Comparison of ENCODE assay signal across 7 mouse cellular contexts in genomic region chr16:90829894-90830685, GRCm38 (mm10). TPM values are rescaled to one million over a fixed set of nuclear protein-coding genes. Genes with fewer than 3 reads are reported as not detected.
DNase-seq lines count a peak whose midpoint lies in the region; ATAC-seq and TF ChIP-seq lines count a peak whose summit lies in the region.

No protein-coding gene starts in this region.

- H3K4me3 ChIP-seq in embryonic facial prominence, embryonic 14.5 days (ENCODE audit: low read depth, low read length) = peak overlapping the region; percentile 53
- peak overlapping the region; percentile 71 for H3K4me3 ChIP-seq in heart, adult 2 months
- H3K4me3 ChIP-seq in kidney, adult 2 months (ENCODE audit: insufficient read depth, low read depth, low read length) = peak overlapping the region; percentile 61
- H3K4me3 ChIP-seq in limb, embryonic 10.5 days = peak overlapping the region; percentile 61
- H3K4me3 ChIP-seq in midbrain, embryonic 11.5 days (ENCODE audit: low read depth, low read length) = peak overlapping the region; percentile 52

- H3K9ac ChIP-seq in embryonic facial prominence, embryonic 14.5 days (ENCODE audit: low read depth, low read length) = peak overlapping the region; percentile 59
- peak overlapping the region; percentile 54 for H3K9ac ChIP-seq in heart, adult 2 months (ENCODE audit: low read depth, low read length)
- peak overlapping the region; percentile 62 for H3K9ac ChIP-seq in midbrain, embryonic 11.5 days (ENCODE audit: low read length)

- H3K27me3 ChIP-seq in embryonic facial prominence, embryonic 14.5 days (replicated peaks; ENCODE audit: control insufficient read depth, insufficient read depth, low read length) = peaks cover 25% of the 10 kb centered on the region
- no peaks in the 10 kb centered on the region for H3K27me3 ChIP-seq in heart, adult 2 months (ENCODE audit: control insufficient read depth, insufficient read depth, low read length)
- H3K27me3 ChIP-seq in kidney, adult 2 months (replicated peaks; ENCODE audit: control insufficient read depth, insufficient read depth, low read length) = no peaks in the 10 kb centered on the region
- H3K27me3 ChIP-seq in limb, embryonic 10.5 days (ENCODE audit: low read depth, poor library complexity, severe bottlenecking) = peaks cover 79% of the 10 kb centered on the region
- H3K27me3 ChIP-seq in midbrain, embryonic 11.5 days (ENCODE audit: control insufficient read depth, insufficient read depth, low read length) = peaks cover 31% of the 10 kb centered on the region

- under 1% methylated on average over 42 of the region's 45 CpGs for WGBS in embryonic facial prominence, embryonic 14.5 days
- WGBS in heart, adult 2 months = under 1% methylated on average over 45 of the region's 45 CpGs
- WGBS in kidney, adult 2 months = under 1% methylated on average over 45 of the region's 45 CpGs
- 1% methylated on average over 43 of the region's 45 CpGs for WGBS in limb, embryonic 10.5 days
- under 1% methylated on average over 45 of the region's 45 CpGs for WGBS in midbrain, embryonic 11.5 days

- no peak overlapping the region for H3K27ac ChIP-seq in embryonic facial prominence, embryonic 14.5 days (replicated peaks; ENCODE audit: low read depth, low read length)
- H3K27ac ChIP-seq in heart, adult 2 months = peak overlapping the region; percentile 91
- H3K27ac ChIP-seq in kidney, adult 2 months (ENCODE audit: insufficient read depth, low read depth, low read length) = peak overlapping the region; percentile 47; the same call in 1 of the 2 replicates
- H3K27ac ChIP-seq in limb, embryonic 10.5 days = peak overlapping the region; percentile 57
- no peak overlapping the region for H3K27ac ChIP-seq in midbrain, embryonic 11.5 days (ENCODE audit: low read depth, low read length)

- no peak; the same call in none of the 2 replicates for TF ChIP-seq EP300 in heart, adult 2 months (IDR thresholded peaks at IDR 0.05; ENCODE audit: insufficient read depth, low read depth, low read length)

- ATAC-seq in embryonic facial prominence, embryonic 14.5 days (ENCODE audit: low read depth) = peak; percentile 83
- peak; percentile 60 for ATAC-seq in midbrain, embryonic 11.5 days (ENCODE audit: low FRiP score)

- TF ChIP-seq CTCF in heart, adult 2 months (IDR thresholded peaks at IDR 0.05) = peak; percentile 78
- peak; percentile 69 for TF ChIP-seq CTCF in kidney, adult 2 months (conservative IDR thresholded peaks at IDR 0.05; ENCODE audit: insufficient read depth, insufficient read length, low read depth, low read length)

- H3K4me2 ChIP-seq in embryonic facial prominence, embryonic 14.5 days (ENCODE audit: low read depth, low read length) = peak overlapping the region; percentile 98
- peak overlapping the region; percentile 94 for H3K4me2 ChIP-seq in midbrain, embryonic 11.5 days

- peak; percentile 94 to 95 for DNase-seq in adrenal gland, postnatal 36 days
- peak; percentile 92 for DNase-seq in embryonic facial prominence, embryonic 14.5 days (ENCODE audit: low spot score)
- DNase-seq in heart, adult 2 months = peak; percentile 91 to 94
- peak; percentile 95 for DNase-seq in kidney, adult 2 months
- DNase-seq in limb, embryonic 10.5 days (ENCODE audit: low spot score) = peak; percentile 72
- peak; percentile 96 for DNase-seq in midbrain, embryonic 11.5 days (ENCODE audit: low spot score, missing footprints)
- DNase-seq in right cerebral cortex, postnatal 4 days = peak; percentile 61

- H3K36me3 ChIP-seq in embryonic facial prominence, embryonic 14.5 days (ENCODE audit: control insufficient read depth, insufficient read depth, low read length) = no peaks in the 10 kb centered on the region
- no peaks in the 10 kb centered on the region for H3K36me3 ChIP-seq in heart, adult 2 months (ENCODE audit: control insufficient read depth, insufficient read depth, low read length)
- no peaks in the 10 kb centered on the region for H3K36me3 ChIP-seq in kidney, adult 2 months (ENCODE audit: control insufficient read depth, insufficient read depth, low read length)
- H3K36me3 ChIP-seq in limb, embryonic 10.5 days = no peaks in the 10 kb centered on the region
- no peaks in the 10 kb centered on the region for H3K36me3 ChIP-seq in midbrain, embryonic 11.5 days (ENCODE audit: control insufficient read depth, insufficient read depth, low read length)

- H3K79me2 ChIP-seq in heart, adult 2 months (replicated peaks; ENCODE audit: control insufficient read depth, insufficient read depth, low read length) = no peaks in the 10 kb centered on the region

- H3K4me1 ChIP-seq in embryonic facial prominence, embryonic 14.5 days (ENCODE audit: control insufficient read depth, insufficient read depth, low read length) = 0 out of 2 replicates have a peak, but pooled peaks cover 14% of the 10 kb centered on the region
- H3K4me1 ChIP-seq in heart, adult 2 months (ENCODE audit: control insufficient read depth, insufficient read depth, low read length) = peaks cover 1% of the 10 kb centered on the region; the same call in 1 of the 2 replicates
- no peaks in the 10 kb centered on the region for H3K4me1 ChIP-seq in kidney, adult 2 months (ENCODE audit: control insufficient read depth, insufficient read depth, low read length)
- H3K4me1 ChIP-seq in limb, embryonic 10.5 days = peaks cover 33% of the 10 kb centered on the region
- peaks cover 25% of the 10 kb centered on the region for H3K4me1 ChIP-seq in midbrain, embryonic 11.5 days (ENCODE audit: control insufficient read depth, insufficient read depth, low read length)

- intact Hi-C loops in heart, adult 2 months (cut with DNase I) = loop anchor here (1.0 to 2.0 kb wide), 2 partner anchors 19 to 95 kb away; no protein-coding TSS in a partner anchor

- no peaks in the 10 kb centered on the region for H3K9me3 ChIP-seq in embryonic facial prominence, embryonic 14.5 days (ENCODE audit: control insufficient read depth, low read length)
- H3K9me3 ChIP-seq in limb, embryonic 10.5 days (replicated peaks) = no peaks in the 10 kb centered on the region
- H3K9me3 ChIP-seq in midbrain, embryonic 11.5 days (ENCODE audit: control insufficient read depth, low read length) = no peaks in the 10 kb centered on the region

- TF ChIP-seq POLR2A in heart, adult 2 months (IDR thresholded peaks at IDR 0.05; ENCODE audit: insufficient read depth, low read depth, low read length) = peak; percentile 71
- no peak for TF ChIP-seq POLR2A in kidney, adult 2 months (IDR thresholded peaks at IDR 0.05; ENCODE audit: low read depth, low read length)

RNA-seq across cellular contexts. Expression of gene Eva1c, which starts 3.6 kb away (rescaled TPM):
- 1 to 10 TPM; 2.8 to 7.5 TPM for total RNA-seq in adrenal gland, postnatal 36 days (2021)
- polyA plus RNA-seq in embryonic facial prominence, embryonic 14.5 days (2014; fragmentation: Nextera tagmentation; extraction: Ambion mirVana) = 3.7 and 4.5 TPM in 2 replicates
- total RNA-seq in heart, adult 2 months (2021) = 1 to 10 TPM; 1.3 to 2.1 TPM
- polyA plus RNA-seq in heart, adult 2 months (2012; rRNA removed) = 0.92 and 1.6 TPM in 2 replicates
- 5.8 and 8.3 TPM in 2 replicates for polyA plus RNA-seq in kidney, adult 2 months (2012; rRNA removed)
- polyA plus RNA-seq in limb, embryonic 10.5 days (2016; fragmentation: Nextera tagmentation; extraction: Ambion mirVana) = 0.16 and 0.43 TPM in 2 replicates
- 1.1 and 1.3 TPM in 2 replicates for polyA plus RNA-seq in midbrain, embryonic 11.5 days (2014; fragmentation: Nextera tagmentation; extraction: Ambion mirVana)

RNA-seq across cellular contexts. Expression of gene Urb1, which starts 19.9 kb away (rescaled TPM):
- total RNA-seq in adrenal gland, postnatal 36 days (2021) = 10 to 100 TPM; 13.0 to 18.7 TPM
- 11.6 and 12.6 TPM in 2 replicates for polyA plus RNA-seq in embryonic facial prominence, embryonic 14.5 days (2014; fragmentation: Nextera tagmentation; extraction: Ambion mirVana)
- 1 to 10 TPM; 5.5 to 6.1 TPM for total RNA-seq in heart, adult 2 months (2021)
- 2.6 and 3.0 TPM in 2 replicates for polyA plus RNA-seq in heart, adult 2 months (2012; rRNA removed)
- polyA plus RNA-seq in kidney, adult 2 months (2012; rRNA removed) = 2.7 and 3.2 TPM in 2 replicates
- polyA plus RNA-seq in limb, embryonic 10.5 days (2016; fragmentation: Nextera tagmentation; extraction: Ambion mirVana) = 14.1 and 14.2 TPM in 2 replicates
- polyA plus RNA-seq in midbrain, embryonic 11.5 days (2014; fragmentation: Nextera tagmentation; extraction: Ambion mirVana) = 13.1 and 14.2 TPM in 2 replicates

Comparison
In these comparisons a context has a peak if more than half of its experiments do, and no peak if none do; other contexts are left out.
1. H3K27ac ChIP-seq: peak in heart, adult 2 months (single experiment), kidney, adult 2 months (single experiment) and limb, embryonic 10.5 days (single experiment); none in embryonic facial prominence, embryonic 14.5 days (single experiment) and midbrain, embryonic 11.5 days (single experiment).
2. Peak in every context shown above with its lines, with median percentiles within 50 percentile points of each other: DNase-seq, H3K4me3 ChIP-seq and H3K9ac ChIP-seq.